Mouse (Mus musculus): ENCODE results near the gene Ercc8. TPM values are rescaled to one million over a fixed set of nuclear protein-coding genes. Genes with fewer than 3 reads are reported as not detected.
A peak's percentile ranks its signal among the peaks of the same experiment; 100 is the strongest.

The Ercc8 gene
- total and polyA plus RNA-seq, 3 experiments = 3.4 to 9.2 (median 8.4) TPM

- DNase-seq = no peak
Observed at GRCm38 (mm10) chr13:108215231-108215780, 56.8 kb downstream of the Ercc8 start.

- DNase-seq = no peak
Observed at GRCm38 (mm10) chr13:108219773-108220172, 61.2 kb downstream of the Ercc8 start.

GRCm38 (mm10) chr13:108229191-108229590 is 70.7 kb downstream of the Ercc8 start:
- DNase-seq = peak; percentile 26

- DNase-seq = no peak
Observed at GRCm38 (mm10) chr13:108229634-108230330, 71.3 kb downstream of the Ercc8 start.

GRCm38 (mm10) chr13:108240012-108240411 is 81.5 kb downstream of the Ercc8 start:
- DNase-seq = peak; percentile 31

- DNase-seq = no peak
Observed at GRCm38 (mm10) chr13:108241715-108242114, 83.2 kb downstream of the Ercc8 start.

Other genes starting within 250 kb of the Ercc8 start
- 10 to 100 TPM; 38.7 to 39.3 TPM for gene Smim15, start 114.3 kb upstream of the Ercc8 start, total RNA-seq (2021)
- gene Smim15, start 114.3 kb upstream of the Ercc8 start, polyA plus RNA-seq (2012; rRNA removed) = 1.00 and 1.0 TPM in 2 replicates
- gene Ndufaf2, start 108 bp upstream of the Ercc8 start, total RNA-seq (2021) = 10 to 100 TPM; 31.2 to 35.6 TPM
- 2.4 and 3.7 TPM in 2 replicates for gene Ndufaf2, start 108 bp upstream of the Ercc8 start, polyA plus RNA-seq (2012; rRNA removed)
- gene Elovl7, start 55.7 kb downstream of the Ercc8 start, total RNA-seq (2021) = 1 to 10 TPM; 2.7 to 3.4 TPM
- gene Elovl7, start 55.7 kb downstream of the Ercc8 start, polyA plus RNA-seq (2012; rRNA removed) = 0.16 and 0.31 TPM in 2 replicates
- under 1 TPM; 0.46 to 0.83 TPM for gene Depdc1b, start 157.6 kb downstream of the Ercc8 start, total RNA-seq (2021)
- 0.08 TPM in 1 of 2 replicates, not detected in the other for gene Depdc1b, start 157.6 kb downstream of the Ercc8 start, polyA plus RNA-seq (2012; rRNA removed)